Mouse (Mus musculus) heart, adult 2 months (tissue): ENCODE data around the gene Pecr. TPM values are rescaled to one million over a fixed set of nuclear protein-coding genes. Genes with fewer than 3 reads are reported as not detected.
"Not testable (repeated sequence)": the region's sequence is repeated elsewhere in the genome, so short reads cannot be mapped to it uniquely, and the experiment has no call there.

Experiments
- DNase-seq, 2 experiments: peaks; one replicate each; pipeline ENCODE4 v3.0.0; 2021
- H3K27ac ChIP-seq: fragments of 200-600 bp; 2 replicates; pipeline ENCODE4 v1.8.1; 2022
- H3K27me3 ChIP-seq: fragments of 200-500 bp; 2 replicates; pipeline ENCODE4 v1.6.1; 2012; ENCODE audit warnings: mild to moderate bottlenecking, low read length, inconsistent platforms, mixed read lengths; ENCODE audit not compliant: control insufficient read depth, insufficient read depth
- H3K36me3 ChIP-seq: fragments of 200-500 bp; 2 replicates; pipeline ENCODE4 v1.6.1; 2012; ENCODE audit warnings: low read length, inconsistent platforms; ENCODE audit not compliant: control insufficient read depth, insufficient read depth
- H3K4me1 ChIP-seq: fragments of 200-500 bp; 2 replicates; pipeline ENCODE4 v1.6.1; 2011; ENCODE audit warnings: low read length; ENCODE audit not compliant: control insufficient read depth, insufficient read depth
- H3K4me3 ChIP-seq: fragments of 200-600 bp; 2 replicates; pipeline ENCODE4 v1.8.1; 2022
- H3K79me2 ChIP-seq: fragments of 200-500 bp; replicated peaks from 2 replicates; pipeline ENCODE4 v1.6.1; 2012; ENCODE audit warnings: mild to moderate bottlenecking, inconsistent platforms, low read length, moderate library complexity, mixed read lengths; ENCODE audit not compliant: control insufficient read depth, insufficient read depth
- H3K9ac ChIP-seq: fragments of 200-500 bp; 2 replicates; pipeline ENCODE4 v1.6.1; 2012; ENCODE audit warnings: low read depth, mild to moderate bottlenecking, control low read depth, inconsistent platforms, low read length, mixed read lengths
- CTCF ChIP-seq: fragments of 200-600 bp; IDR thresholded peaks from 2 replicates; pipeline ENCODE4 v1.8.1; 2022; ENCODE audit warnings: antibody characterized with exemption, mild to moderate bottlenecking, moderate library complexity
- EP300 ChIP-seq: fragments of 200-500 bp; IDR thresholded peaks from 2 replicates; pipeline ENCODE4 v1.6.1; 2011; ENCODE audit warnings: low read depth, low read length, control low read depth; ENCODE audit not compliant: insufficient read depth
- POLR2A ChIP-seq: fragments of 200-500 bp; IDR thresholded peaks from 2 replicates; pipeline ENCODE4 v1.6.1; 2011; ENCODE audit warnings: mild to moderate bottlenecking, low read depth, low read length, control low read depth; ENCODE audit not compliant: insufficient read depth
- WGBS: fragments of 180-500 bp; shearing (Covaris S2); methylation state at CpG from one replicate; pipeline ENCODE4 v1.1.7; 2018; 5-methylcytosine and 5-hydroxymethylcytosine counted together
- intact Hi-C: fragments of 180-260 bp; cut with DNase I; formaldehyde crosslinking; loops from one replicate; pipeline ENCODE4 v1.15.1; 2025
- polyA plus RNA-seq: library from polyadenylated mRNA; depleted of rRNA; stranded (reverse); fragments of >200 nt; gene quantifications from 2 replicates; pipeline ENCODE4 v1.2.3, GENCODE M21; 2012
- total RNA-seq, 2 experiments: library from RNA; stranded (reverse); gene quantifications; 2 replicates each; pipeline ENCODE4 v1.2.3; 2021

The Pecr gene
- total and polyA plus RNA-seq, 3 experiments = 8.7 to 10.9 (median 10.0) TPM

- Histone ChIP-seq H3K27me3 (no peaks in the 10 kb centered on the region), H3K36me3 (no peaks in the 10 kb centered on the region), H3K79me2 (no peaks in the 10 kb centered on the region), H3K4me3 (no peak overlapping the region), H3K4me1 (peaks cover 3% of the 10 kb centered on the region), H3K9ac (peak overlapping the region; percentile 46), H3K27ac (no peak overlapping the region; the same call in 1 of the 2 replicates)
- 37% methylated on average over 11 of the region's 11 CpGs for WGBS
- intact Hi-C loops = no loop called here
- TF ChIP-seq POLR2A = no peak
- TF ChIP-seq EP300 = no peak
- no peak for TF ChIP-seq CTCF
- DNase-seq = no peak
Observed at GRCm38 (mm10) chr1:72255854-72256175, 28.3 kb downstream of the Pecr start.

- Histone ChIP-seq H3K27ac (peak overlapping the region; percentile 80), H3K79me2 (no peaks in the 10 kb centered on the region), H3K9ac (peak overlapping the region; percentile 86), H3K4me3 (peak overlapping the region; percentile 55), H3K27me3 (no peaks in the 10 kb centered on the region), H3K36me3 (no peaks in the 10 kb centered on the region), H3K4me1 (peaks cover 3% of the 10 kb centered on the region)
- intact Hi-C loops = no loop called here
- WGBS = 8% methylated on average over 15 of the region's 15 CpGs
- DNase-seq = peak in 1 of 2 experiments; percentile 28
- TF ChIP-seq POLR2A = peak; percentile 62
- TF ChIP-seq CTCF = no peak
- TF ChIP-seq EP300 = 0 out of 2 replicates have a peak, but pooled peaks have one; percentile 41
Observed at GRCm38 (mm10) chr1:72255062-72255853, 28.9 kb downstream of the Pecr start.

DNA sequence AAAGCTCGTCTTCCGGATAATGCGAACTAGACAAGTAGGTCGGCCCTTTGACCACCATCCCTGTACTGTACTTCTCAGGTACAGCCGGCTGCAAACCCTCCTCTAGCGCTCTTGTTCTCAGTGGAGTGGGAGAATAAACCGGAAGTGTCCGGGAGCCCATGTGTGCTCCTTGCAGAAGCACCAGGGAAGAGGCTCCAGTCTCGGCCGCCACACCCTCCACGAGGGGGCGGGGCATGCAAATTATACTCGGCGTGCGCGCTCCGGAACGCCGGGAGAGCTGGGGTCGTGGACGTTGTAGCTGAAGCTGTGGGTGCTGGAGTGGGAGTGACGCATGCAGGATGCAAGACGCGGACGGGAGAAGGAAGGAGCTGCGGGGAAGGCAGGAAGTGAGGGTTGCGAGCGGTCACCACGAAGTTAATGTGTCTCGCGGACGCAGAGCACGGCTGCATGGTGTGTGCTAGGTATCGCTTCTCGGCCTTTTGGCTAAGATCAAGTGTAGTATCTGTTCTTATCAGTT lies 29.5 kb downstream of the Pecr start:
- H3K9ac ChIP-seq = peak overlapping the region; percentile 86
- H3K27me3 ChIP-seq = no peaks in the 10 kb centered on the region
- DNase-seq = peak; percentile 90
- no peaks in the 10 kb centered on the region for H3K36me3 ChIP-seq
- intact Hi-C loops = no loop called here
- H3K27ac ChIP-seq = peak overlapping the region; percentile 80
- H3K4me3 ChIP-seq = peak overlapping the region; percentile 55
- no peak; the same call in 1 of the 2 replicates for TF ChIP-seq EP300
- peak; percentile 86 for TF ChIP-seq POLR2A
- H3K4me1 ChIP-seq = peaks cover 3% of the 10 kb centered on the region
- under 1% methylated on average over 35 of the region's 35 CpGs for WGBS
- no peaks in the 10 kb centered on the region for H3K79me2 ChIP-seq

DNA sequence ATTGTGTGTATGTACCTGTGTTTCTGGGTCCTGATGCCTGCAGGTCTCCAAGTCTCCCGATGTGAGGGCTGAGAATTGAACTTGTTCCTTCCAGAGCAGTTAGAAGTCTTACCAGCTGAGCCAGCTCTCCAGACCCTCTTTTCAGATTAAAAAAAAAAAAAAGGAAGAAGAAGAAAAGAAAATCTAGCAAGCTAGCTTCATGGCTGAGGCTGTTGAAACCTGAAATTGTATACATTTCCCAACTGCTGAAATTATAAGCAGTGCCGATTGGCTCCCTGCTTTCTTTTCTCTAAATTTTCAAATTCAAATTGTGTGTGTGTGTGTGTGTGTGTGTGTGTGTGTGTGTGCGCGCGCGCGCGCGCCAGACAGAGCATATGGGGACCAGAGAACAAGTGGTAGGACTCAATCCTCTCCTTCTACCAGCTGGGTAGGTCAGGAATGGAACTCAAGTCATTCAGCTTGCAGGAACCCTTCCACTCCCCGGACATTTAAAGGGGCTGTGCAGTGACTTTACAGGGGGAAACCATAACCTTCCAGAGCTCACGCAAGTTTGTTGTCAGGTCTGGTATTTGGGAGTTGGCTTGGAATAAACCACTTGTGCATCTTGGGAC lies 30.1 kb downstream of the Pecr start:
- DNase-seq = no peak
- H3K27me3 ChIP-seq = no peaks in the 10 kb centered on the region
- H3K4me3 ChIP-seq = peak overlapping the region; percentile 55
- H3K9ac ChIP-seq = no peak overlapping the region
- no peaks in the 10 kb centered on the region for H3K36me3 ChIP-seq
- no peaks in the 10 kb centered on the region for H3K79me2 ChIP-seq
- 40% methylated on average over 11 of the region's 11 CpGs for whole genome bisulfite sequencing
- intact Hi-C loops = loop anchor here (1.0 kb wide), 1 partner anchor 10 kb away; no protein-coding TSS in a partner anchor
- no peak for TF ChIP-seq POLR2A
- TF ChIP-seq EP300 = no peak
- no peak for TF ChIP-seq CTCF
- H3K27ac ChIP-seq = peak overlapping the region; percentile 80
- H3K4me1 ChIP-seq = peaks cover 3% of the 10 kb centered on the region

DNA sequence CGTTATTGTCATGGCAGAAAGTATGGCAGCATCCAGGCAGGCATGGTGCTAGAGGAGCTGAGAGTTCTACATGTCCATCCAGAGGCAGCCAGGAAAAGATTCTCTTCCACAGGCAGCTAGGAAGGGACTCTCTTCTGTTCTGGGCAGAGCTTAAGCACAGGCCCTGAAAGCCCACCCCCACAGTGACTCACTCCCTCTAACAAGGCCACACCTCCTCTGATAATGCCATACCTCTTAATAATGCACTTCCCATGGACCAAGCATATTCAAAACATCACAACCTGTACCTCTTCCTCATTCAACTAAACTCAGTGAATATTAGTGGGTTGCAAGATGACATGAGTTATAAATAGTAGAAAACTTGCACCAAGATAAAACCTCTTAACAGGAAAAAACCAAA lies 32.3 kb downstream of the Pecr start:
- no peak overlapping the region for H3K27ac ChIP-seq
- no peaks in the 10 kb centered on the region for H3K27me3 ChIP-seq
- H3K4me1 ChIP-seq = peaks cover 3% of the 10 kb centered on the region
- no peaks in the 10 kb centered on the region for H3K79me2 ChIP-seq
- no peak overlapping the region for H3K4me3 ChIP-seq
- DNase-seq = no peak
- 81% methylated on average over 1 of the region's 1 CpGs for WGBS
- no peak for TF ChIP-seq CTCF
- TF ChIP-seq EP300 = no peak
- no peak for TF ChIP-seq POLR2A
- intact Hi-C loops = no loop called here
- no peak overlapping the region for H3K9ac ChIP-seq
- no peaks in the 10 kb centered on the region for H3K36me3 ChIP-seq

DNA sequence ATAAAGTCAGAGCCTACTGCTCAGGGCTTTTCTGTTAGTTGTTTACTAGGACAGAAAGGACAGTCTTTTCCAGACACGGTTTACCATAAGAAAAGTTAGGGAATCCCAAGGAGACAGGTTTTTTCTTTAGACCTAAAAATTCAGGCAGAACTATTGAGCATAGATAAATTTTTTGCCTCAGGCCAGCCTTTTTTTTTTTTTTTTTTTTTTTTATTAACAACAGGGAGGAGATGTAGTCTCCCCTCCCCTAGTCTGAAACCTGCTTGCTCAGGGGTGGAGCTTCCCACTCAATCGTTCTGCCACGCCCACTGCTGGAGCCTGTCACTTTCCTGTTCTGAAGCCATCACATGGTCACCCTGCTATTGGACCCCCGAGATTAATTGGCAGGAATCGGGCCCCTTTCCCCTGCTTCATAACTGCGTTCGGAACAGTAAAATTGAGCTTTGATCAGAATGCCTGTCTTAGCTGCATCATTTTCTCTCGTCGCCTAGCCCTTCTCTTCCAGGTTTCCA lies 35.8 kb downstream of the Pecr start:
- 62% methylated on average over 9 of the region's 9 CpGs for WGBS
- H3K9ac ChIP-seq, H3K79me2 ChIP-seq, H3K4me3 ChIP-seq, H3K27me3 ChIP-seq, H3K4me1 ChIP-seq, H3K27ac ChIP-seq, intact Hi-C loops, DNase-seq, H3K36me3 ChIP-seq: not testable (repeated sequence)
